Mouse (Mus musculus) liver, embryonic 12.5 days (tissue): ENCODE measurements around the gene Rap1gap. TPM values are rescaled to one million over a fixed set of nuclear protein-coding genes. Genes with fewer than 3 reads are reported as not detected.

ENCODE experiments used
- ATAC-seq: fragments of 200-750 bp; cut with Nextera tagmentation; 2 replicates; pipeline ENCODE4 v1.8.0; 2017; ENCODE audit warnings: moderate number of reproducible peaks, mild to moderate bottlenecking, moderate library complexity
- H3K27ac ChIP-seq: fragments of 300-500 bp; sonication (generic); 2 replicates; pipeline ENCODE4 v1.5.1; 2016; ENCODE audit warnings: mild to moderate bottlenecking
- H3K27me3 ChIP-seq: fragments of 300-500 bp; sonication (generic); replicated peaks from 2 replicates; pipeline ENCODE4 v1.6.1; 2016; ENCODE audit warnings: mild to moderate bottlenecking, moderate library complexity
- H3K36me3 ChIP-seq: fragments of 300-500 bp; sonication (generic); 2 replicates; pipeline ENCODE4 v1.6.1; 2016; ENCODE audit warnings: mild to moderate bottlenecking, moderate library complexity
- H3K4me1 ChIP-seq: fragments of 300-500 bp; sonication (generic); 2 replicates; pipeline ENCODE4 v1.6.1; 2016
- H3K4me2 ChIP-seq: fragments of 300-500 bp; sonication (generic); 2 replicates; pipeline ENCODE4 v1.6.1; 2016; ENCODE audit warnings: mild to moderate bottlenecking, moderate library complexity
- H3K4me3 ChIP-seq: fragments of 300-500 bp; sonication (generic); 2 replicates; pipeline ENCODE4 v1.5.1; 2016; ENCODE audit warnings: mild to moderate bottlenecking, moderate library complexity
- H3K9ac ChIP-seq: fragments of 300-500 bp; sonication (generic); 2 replicates; pipeline ENCODE4 v1.6.1; 2016; ENCODE audit warnings: mild to moderate bottlenecking, moderate library complexity
- H3K9me3 ChIP-seq: fragments of 300-500 bp; sonication (generic); replicated peaks from 2 replicates; pipeline ENCODE4 v1.6.1; 2016; ENCODE audit warnings: mild to moderate bottlenecking, moderate library complexity
- WGBS: fragments of 180-500 bp; shearing (Covaris S2); methylation state at CpG from one replicate; pipeline ENCODE4 v1.1.7; 2016; ENCODE audit not compliant: insufficient replicate concordance; 5-methylcytosine and 5-hydroxymethylcytosine counted together
- polyA plus RNA-seq: library from polyadenylated mRNA; unstranded; fragments of >200 nt; fragmentation: Nextera tagmentation; extraction: Ambion mirVana; gene quantifications from 2 replicates; pipeline ENCODE4 v1.2.1, GENCODE M21; 2016

Rap1gap gene
- polyA plus RNA-seq, 1 experiment from 2014 or later: 2.3 TPM

DNA sequence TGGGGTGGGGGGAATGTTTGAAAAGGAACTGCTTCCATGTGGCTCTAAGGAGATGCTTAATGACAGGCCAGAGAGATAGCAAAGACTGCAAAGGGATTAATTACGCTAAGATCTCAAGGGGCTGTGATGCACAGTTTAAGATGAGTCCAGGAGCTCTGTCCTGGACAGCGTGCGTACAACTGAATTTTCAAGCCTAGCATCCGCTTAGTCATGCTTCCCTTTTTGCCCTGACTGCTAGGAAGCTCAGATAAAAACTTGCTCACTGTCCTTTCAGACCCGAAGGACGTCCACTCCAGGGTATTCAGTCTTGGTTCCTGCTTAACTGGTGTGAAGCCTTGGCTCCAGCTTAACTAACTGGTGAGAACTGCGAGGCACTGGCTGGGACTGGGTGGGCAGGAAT lies 75.8 kb downstream of the Rap1gap start:
- 33% methylated on average over 7 of the region's 7 CpGs for WGBS
- Histone ChIP-seq H3K36me3 (no peaks in the 10 kb centered on the region), H3K27me3 (peaks cover 77% of the 10 kb centered on the region), H3K4me1 (peaks cover 17% of the 10 kb centered on the region), H3K9me3 (no peaks in the 10 kb centered on the region), H3K27ac (no peak overlapping the region), H3K4me2 (no peak overlapping the region), H3K4me3 (no peak overlapping the region), H3K9ac (no peak overlapping the region)
- no peak for ATAC-seq

GRCm38 (mm10) chr4:137743791-137744190 lies 79.3 kb downstream of the Rap1gap start:
- Histone ChIP-seq H3K4me3 (no peak overlapping the region), H3K9ac (no peak overlapping the region), H3K9me3 (no peaks in the 10 kb centered on the region), H3K27me3 (peaks cover 58% of the 10 kb centered on the region), H3K4me1 (peaks cover 37% of the 10 kb centered on the region), H3K4me2 (no peak overlapping the region), H3K36me3 (no peaks in the 10 kb centered on the region), H3K27ac (no peak overlapping the region)
- ATAC-seq: no peak
- WGBS: 55% methylated on average over 7 of the region's 7 CpGs

GRCm38 (mm10) chr4:137744433-137744918 lies 80.0 kb downstream of the Rap1gap start:
- WGBS: 52% methylated on average over 13 of the region's 13 CpGs
- peak; percentile 19; the same call in 1 of the 2 replicates for ATAC-seq
- no peaks in the 10 kb centered on the region for H3K36me3 ChIP-seq
- H3K4me1 ChIP-seq: peaks cover 39% of the 10 kb centered on the region
- no peak overlapping the region for H3K27ac ChIP-seq
- no peak overlapping the region for H3K4me3 ChIP-seq
- peaks cover 64% of the 10 kb centered on the region for H3K27me3 ChIP-seq
- no peaks in the 10 kb centered on the region for H3K9me3 ChIP-seq
- H3K4me2 ChIP-seq: no peak overlapping the region
- H3K9ac ChIP-seq: no peak overlapping the region

DNA sequence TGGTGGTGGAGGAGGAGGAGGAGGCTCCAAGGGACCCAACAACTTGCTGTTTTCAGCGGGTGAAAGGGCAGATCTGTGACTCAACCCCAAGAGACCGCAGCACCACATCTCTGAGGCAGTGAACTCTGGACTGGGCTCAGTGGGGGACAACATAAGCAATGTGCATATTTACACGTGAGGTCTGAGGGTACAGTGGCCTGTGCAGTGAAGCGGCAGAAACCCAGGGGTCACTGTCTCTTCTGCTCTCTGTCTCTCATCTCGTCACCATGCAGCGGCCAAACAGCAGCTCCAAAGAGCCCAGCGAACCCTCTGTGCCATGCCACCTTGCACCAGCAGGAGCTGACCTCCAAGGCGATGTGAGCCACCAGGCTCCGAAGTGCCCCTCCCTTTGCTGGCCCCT lies 82.6 kb downstream of the Rap1gap start:
- Histone ChIP-seq H3K36me3 (no peaks in the 10 kb centered on the region), H3K4me1 (peaks cover 53% of the 10 kb centered on the region), H3K9me3 (no peaks in the 10 kb centered on the region), H3K4me2 (no peak overlapping the region), H3K27ac (no peak overlapping the region), H3K27me3 (peaks cover 47% of the 10 kb centered on the region), H3K9ac (no peak overlapping the region), H3K4me3 (no peak overlapping the region)
- no peak for ATAC-seq
- 71% methylated on average over 9 of the region's 9 CpGs for WGBS

- H3K4me3 ChIP-seq: no peak overlapping the region
- H3K36me3 ChIP-seq: no peaks in the 10 kb centered on the region
- peaks cover 42% of the 10 kb centered on the region for H3K27me3 ChIP-seq
- no peak for ATAC-seq
- no peak overlapping the region for H3K27ac ChIP-seq
- H3K4me2 ChIP-seq: no peak overlapping the region
- H3K4me1 ChIP-seq: peaks cover 58% of the 10 kb centered on the region
- 70% methylated on average over 5 of the region's 5 CpGs for WGBS
- H3K9me3 ChIP-seq: no peaks in the 10 kb centered on the region
- no peak overlapping the region for H3K9ac ChIP-seq
Measured at GRCm38 (mm10) chr4:137747590-137747989, 83.1 kb downstream of the Rap1gap start.

DNA sequence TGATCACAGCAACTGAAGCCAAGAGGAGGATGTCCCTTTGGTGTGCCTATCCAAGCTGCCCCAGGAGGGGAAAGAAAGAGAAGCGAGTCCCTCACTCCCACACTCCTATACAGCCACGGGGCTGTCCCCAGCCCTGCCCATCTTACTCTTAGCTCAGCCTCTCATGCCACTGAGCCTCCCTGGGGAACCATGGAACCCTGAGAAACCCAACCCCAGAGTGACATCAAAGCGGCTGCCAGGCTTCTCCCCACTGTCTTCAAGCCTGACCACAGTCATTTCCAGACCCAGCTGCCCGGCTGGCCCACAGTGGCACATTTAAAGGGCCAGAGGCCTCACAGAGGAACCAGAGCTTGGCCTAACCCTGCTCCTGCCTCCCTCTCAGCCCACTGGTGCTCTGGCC lies 84.2 kb downstream of the Rap1gap start:
- no peak overlapping the region for H3K9ac ChIP-seq
- H3K4me2 ChIP-seq: no peak overlapping the region
- H3K27me3 ChIP-seq: peaks cover 32% of the 10 kb centered on the region
- no peaks in the 10 kb centered on the region for H3K36me3 ChIP-seq
- peaks cover 70% of the 10 kb centered on the region for H3K4me1 ChIP-seq
- ATAC-seq: no peak
- H3K4me3 ChIP-seq: no peak overlapping the region
- H3K27ac ChIP-seq: peak overlapping the region; percentile 74
- no peaks in the 10 kb centered on the region for H3K9me3 ChIP-seq
- 60% methylated on average over 4 of the region's 4 CpGs for WGBS

GRCm38 (mm10) chr4:137749680-137750079 lies 85.2 kb downstream of the Rap1gap start:
- Histone ChIP-seq H3K9me3 (no peaks in the 10 kb centered on the region), H3K27ac (peak overlapping the region; percentile 99; the same call in 1 of the 2 replicates), H3K4me2 (no peak overlapping the region), H3K27me3 (peaks cover 36% of the 10 kb centered on the region), H3K4me3 (no peak overlapping the region), H3K4me1 (peaks cover 78% of the 10 kb centered on the region), H3K36me3 (no peaks in the 10 kb centered on the region), H3K9ac (0 out of 2 replicates have a peak overlapping the region, but pooled peaks have one; percentile 74)
- no peak for ATAC-seq
- WGBS: 53% methylated on average over 9 of the region's 9 CpGs

DNA sequence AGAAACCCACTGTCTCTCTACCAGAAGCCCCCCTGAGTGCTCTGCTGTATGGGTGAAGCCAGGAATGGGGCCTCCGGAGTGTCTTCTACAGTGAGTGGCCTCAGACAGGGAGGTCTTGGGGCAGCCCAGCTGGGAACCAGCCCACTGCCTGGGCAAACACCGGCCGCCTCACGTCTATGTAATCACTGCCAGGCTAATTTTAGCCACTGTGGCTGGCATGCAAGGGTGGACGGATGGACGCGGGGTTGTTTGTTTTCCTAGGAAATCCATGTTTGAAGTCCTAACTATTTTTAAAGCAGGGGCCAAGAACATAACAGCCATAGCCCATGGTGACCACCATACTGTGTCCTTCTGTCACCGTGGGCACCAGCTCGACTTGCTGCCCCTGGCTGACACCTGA lies 85.6 kb downstream of the Rap1gap start:
- no peak overlapping the region for H3K4me2 ChIP-seq
- peak overlapping the region; percentile 74 for H3K9ac ChIP-seq
- no peak overlapping the region for H3K4me3 ChIP-seq
- no peak for ATAC-seq
- H3K27ac ChIP-seq: peak overlapping the region; percentile 99
- peaks cover 78% of the 10 kb centered on the region for H3K4me1 ChIP-seq
- peaks cover 39% of the 10 kb centered on the region for H3K27me3 ChIP-seq
- no peaks in the 10 kb centered on the region for H3K9me3 ChIP-seq
- no peaks in the 10 kb centered on the region for H3K36me3 ChIP-seq
- WGBS: 79% methylated on average over 9 of the region's 9 CpGs

DNA sequence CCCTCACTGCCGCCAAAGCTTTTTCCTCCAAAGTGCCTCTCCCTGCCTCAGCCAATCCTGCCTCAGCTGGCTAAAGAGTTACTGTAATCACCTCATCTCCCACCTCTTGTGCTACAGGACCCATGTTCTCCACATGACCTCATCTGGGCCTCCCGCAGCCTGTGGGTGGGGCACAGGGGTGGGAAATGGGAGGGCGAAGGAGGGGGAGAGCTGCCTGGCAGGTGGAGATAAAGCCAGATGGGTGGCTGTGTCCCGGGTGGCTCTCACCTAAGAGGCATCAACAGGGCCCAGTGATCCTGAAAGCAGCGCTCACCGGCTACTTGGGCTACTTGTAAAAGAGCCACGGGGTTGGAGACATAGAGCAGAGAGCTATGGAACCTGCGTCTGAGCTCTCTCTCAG lies 86.8 kb downstream of the Rap1gap start:
- Histone ChIP-seq H3K27me3 (peaks cover 45% of the 10 kb centered on the region), H3K27ac (peak overlapping the region; percentile 99), H3K4me2 (peak overlapping the region; percentile 68), H3K4me3 (peak overlapping the region; percentile 43), H3K9me3 (no peaks in the 10 kb centered on the region), H3K36me3 (no peaks in the 10 kb centered on the region), H3K4me1 (peaks cover 78% of the 10 kb centered on the region), H3K9ac (peak overlapping the region; percentile 74)
- WGBS: 14% methylated on average over 8 of the region's 8 CpGs
- peak; percentile 96 for ATAC-seq

DNA sequence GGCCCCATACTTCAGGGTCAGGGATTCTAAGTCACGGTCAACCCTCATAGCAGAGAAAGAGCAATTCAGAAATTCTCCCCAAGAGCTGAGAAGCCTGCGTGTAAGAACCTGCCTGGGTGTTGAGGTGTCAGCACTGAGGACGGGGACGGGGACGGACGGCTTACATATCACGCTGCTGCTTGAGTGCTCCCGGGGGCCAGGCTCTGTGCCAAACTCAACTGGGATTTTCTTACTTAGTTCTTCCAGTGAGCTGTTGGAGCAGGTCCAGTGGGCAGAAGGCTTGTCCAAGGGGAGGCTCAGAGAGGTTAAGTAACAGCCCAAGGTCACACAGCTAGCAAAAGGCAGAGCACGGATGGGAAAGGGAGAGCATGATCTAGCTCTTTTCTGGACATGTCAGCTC lies 87.2 kb downstream of the Rap1gap start:
- H3K4me1 ChIP-seq: peaks cover 77% of the 10 kb centered on the region

DNA sequence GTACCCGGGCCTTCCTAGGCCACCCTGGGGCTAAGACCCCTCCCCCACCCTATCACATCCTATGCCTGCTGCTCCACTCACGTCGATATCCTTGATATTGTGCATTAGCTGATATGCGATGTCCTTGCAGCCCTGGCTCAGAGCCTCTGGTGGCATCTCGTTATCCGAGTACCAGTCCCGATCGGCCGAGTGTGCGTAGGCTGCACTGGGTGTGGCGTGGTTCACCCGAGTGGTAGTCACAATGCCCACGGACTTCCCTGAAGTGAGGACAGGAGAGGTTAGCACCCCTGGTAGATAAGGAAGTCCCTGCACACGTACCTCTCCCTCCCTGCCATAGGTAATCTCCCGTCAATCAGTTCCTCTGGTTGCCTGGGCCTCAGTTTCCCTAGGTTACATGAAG lies 87.9 kb downstream of the Rap1gap start:
- H3K9me3 ChIP-seq: no peaks in the 10 kb centered on the region
- peak overlapping the region; percentile 43 for H3K4me3 ChIP-seq
- H3K36me3 ChIP-seq: no peaks in the 10 kb centered on the region
- H3K4me1 ChIP-seq: peaks cover 69% of the 10 kb centered on the region
- WGBS: 54% methylated on average over 15 of the region's 15 CpGs
- H3K4me2 ChIP-seq: peak overlapping the region; percentile 68
- H3K9ac ChIP-seq: peak overlapping the region; percentile 74
- peak overlapping the region; percentile 99 for H3K27ac ChIP-seq
- H3K27me3 ChIP-seq: peaks cover 51% of the 10 kb centered on the region
- peak; percentile 47 for ATAC-seq

More for the DNA sequence above, 87.2 kb downstream of the Rap1gap start:
- Histone ChIP-seq H3K27me3 (peaks cover 47% of the 10 kb centered on the region), H3K27ac (peak overlapping the region; percentile 99), H3K36me3 (no peaks in the 10 kb centered on the region), H3K9ac (peak overlapping the region; percentile 74), H3K4me2 (peak overlapping the region; percentile 68), H3K4me3 (peak overlapping the region; percentile 43), H3K9me3 (no peaks in the 10 kb centered on the region)
- 35% methylated on average over 9 of the region's 9 CpGs for WGBS
- ATAC-seq: peak; percentile 69

- Histone ChIP-seq H3K4me3 (peak overlapping the region; percentile 43; the same call in 1 of the 2 replicates), H3K4me1 (peaks cover 62% of the 10 kb centered on the region), H3K9ac (peak overlapping the region; percentile 74; the same call in 1 of the 2 replicates), H3K36me3 (no peaks in the 10 kb centered on the region), H3K9me3 (no peaks in the 10 kb centered on the region), H3K27me3 (peaks cover 59% of the 10 kb centered on the region), H3K4me2 (peak overlapping the region; percentile 68), H3K27ac (peak overlapping the region; percentile 99)
- ATAC-seq: no peak
- 43% methylated on average over 7 of the region's 7 CpGs for WGBS
Measured at GRCm38 (mm10) chr4:137753199-137753598, 88.7 kb downstream of the Rap1gap start.

- no peak overlapping the region for H3K4me2 ChIP-seq
- H3K9me3 ChIP-seq: no peaks in the 10 kb centered on the region
- H3K36me3 ChIP-seq: no peaks in the 10 kb centered on the region
- H3K27me3 ChIP-seq: peaks cover 56% of the 10 kb centered on the region
- H3K27ac ChIP-seq: no peak overlapping the region
- WGBS: 60% methylated on average over 2 of the region's 2 CpGs
- H3K9ac ChIP-seq: peak overlapping the region; percentile 74; the same call in 1 of the 2 replicates
- peaks cover 51% of the 10 kb centered on the region for H3K4me1 ChIP-seq
- H3K4me3 ChIP-seq: no peak overlapping the region
- ATAC-seq: no peak
Measured at GRCm38 (mm10) chr4:137754446-137754845, 89.9 kb downstream of the Rap1gap start.
